Mouse (Mus musculus): ENCODE measurements around the gene Man2b1. TPM values are rescaled to one million over a fixed set of nuclear protein-coding genes. Genes with fewer than 3 reads are reported as not detected.

Gene Man2b1
- polyA plus RNA-seq, 1 experiment from 2014 or later: 46.7 TPM

- H3K9me3 ChIP-seq (ENCODE audit: control insufficient read depth, low read length): no peaks in the 10 kb centered on the region
- no peak for DNase-seq (ENCODE audit: low spot score)
- no peaks in the 10 kb centered on the region for H3K4me1 ChIP-seq (replicated peaks; ENCODE audit: control insufficient read depth, insufficient read depth, low read length)
- H3K27me3 ChIP-seq (replicated peaks; ENCODE audit: control insufficient read depth, insufficient read depth, low read length): no peaks in the 10 kb centered on the region
- no peak overlapping the region for H3K4me2 ChIP-seq (ENCODE audit: low read length)
- H3K27ac ChIP-seq (ENCODE audit: low read depth): no peak overlapping the region
- 32% methylated on average over 21 of the region's 21 CpGs for WGBS
- H3K9ac ChIP-seq (ENCODE audit: low read length): no peak overlapping the region
- no peak overlapping the region for H3K4me3 ChIP-seq (ENCODE audit: low read depth, low read length)
- ATAC-seq (replicated peaks; ENCODE audit: low FRiP score, low TSS enrichment, low read depth): peak; percentile 28; the same call in 1 of the 2 replicates
- peaks cover 72% of the 10 kb centered on the region for H3K36me3 ChIP-seq (ENCODE audit: control insufficient read depth, insufficient read depth, low read length)
These were observed 8.5 kb downstream of the Man2b1 start for GRCm38 (mm10) chr8:85091526-85092090.

GRCm38 (mm10) chr8:85095051-85095450 is 12.0 kb downstream of the Man2b1 start:
- WGBS: 94% methylated on average over 13 of the region's 13 CpGs
- peaks cover 69% of the 10 kb centered on the region for H3K36me3 ChIP-seq (ENCODE audit: control insufficient read depth, insufficient read depth, low read length)

DNA sequence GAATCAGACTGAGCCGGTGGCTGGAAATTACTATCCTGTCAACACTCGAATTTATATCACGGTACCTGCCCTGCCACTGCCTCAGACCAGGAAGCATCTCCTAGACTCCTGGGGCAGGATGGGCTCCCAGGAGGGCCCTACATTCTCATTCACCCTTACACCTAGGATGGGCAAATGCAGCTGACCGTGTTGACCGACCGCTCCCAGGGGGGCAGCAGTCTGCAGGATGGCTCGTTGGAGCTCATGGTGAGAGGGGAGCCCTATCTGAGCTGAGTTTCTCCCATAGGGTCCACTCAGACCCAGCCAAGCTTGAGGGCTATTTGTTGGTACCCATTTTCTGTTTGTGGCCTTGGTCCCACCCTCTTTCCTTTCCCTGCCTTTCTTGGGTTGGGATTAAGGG is 12.5 kb downstream of the Man2b1 start:
- DNase-seq (ENCODE audit: low spot score): no peak

More at GRCm38 (mm10) chr8:85095051-85095450, 12.0 kb downstream of the Man2b1 start:
- Histone ChIP-seq H3K4me1 (replicated peaks; ENCODE audit: control insufficient read depth, insufficient read depth, low read length) (no peaks in the 10 kb centered on the region), H3K4me2 (ENCODE audit: low read length) (no peak overlapping the region), H3K9me3 (ENCODE audit: control insufficient read depth, low read length) (no peaks in the 10 kb centered on the region), H3K9ac (ENCODE audit: low read length) (no peak overlapping the region), H3K4me3 (ENCODE audit: low read depth, low read length) (no peak overlapping the region), H3K27me3 (replicated peaks; ENCODE audit: control insufficient read depth, insufficient read depth, low read length) (no peaks in the 10 kb centered on the region), H3K27ac (ENCODE audit: low read depth) (no peak overlapping the region)
- no peak for DNase-seq (ENCODE audit: low spot score)
- ATAC-seq (replicated peaks; ENCODE audit: low FRiP score, low TSS enrichment, low read depth): no peak

GRCm38 (mm10) chr8:85096196-85096595 is 13.1 kb downstream of the Man2b1 start:
- 94% methylated on average over 16 of the region's 16 CpGs for WGBS
- Histone ChIP-seq H3K27ac (ENCODE audit: low read depth) (no peak overlapping the region), H3K4me2 (ENCODE audit: low read length) (no peak overlapping the region), H3K36me3 (ENCODE audit: control insufficient read depth, insufficient read depth, low read length) (peaks cover 65% of the 10 kb centered on the region), H3K27me3 (replicated peaks; ENCODE audit: control insufficient read depth, insufficient read depth, low read length) (no peaks in the 10 kb centered on the region), H3K9me3 (ENCODE audit: control insufficient read depth, low read length) (no peaks in the 10 kb centered on the region), H3K4me1 (replicated peaks; ENCODE audit: control insufficient read depth, insufficient read depth, low read length) (no peaks in the 10 kb centered on the region), H3K9ac (ENCODE audit: low read length) (no peak overlapping the region), H3K4me3 (ENCODE audit: low read depth, low read length) (no peak overlapping the region)
- ATAC-seq (replicated peaks; ENCODE audit: low FRiP score, low TSS enrichment, low read depth): no peak
- DNase-seq (ENCODE audit: low spot score): no peak

More for the DNA sequence above, 12.5 kb downstream of the Man2b1 start:
- H3K4me2 ChIP-seq (ENCODE audit: low read length): no peak overlapping the region
- WGBS: 93% methylated on average over 7 of the region's 7 CpGs
- H3K9me3 ChIP-seq (ENCODE audit: control insufficient read depth, low read length): no peaks in the 10 kb centered on the region
- H3K36me3 ChIP-seq (ENCODE audit: control insufficient read depth, insufficient read depth, low read length): peaks cover 69% of the 10 kb centered on the region
- H3K4me3 ChIP-seq (ENCODE audit: low read depth, low read length): no peak overlapping the region
- no peaks in the 10 kb centered on the region for H3K4me1 ChIP-seq (replicated peaks; ENCODE audit: control insufficient read depth, insufficient read depth, low read length)
- no peak overlapping the region for H3K27ac ChIP-seq (ENCODE audit: low read depth)
- no peaks in the 10 kb centered on the region for H3K27me3 ChIP-seq (replicated peaks; ENCODE audit: control insufficient read depth, insufficient read depth, low read length)
- no peak overlapping the region for H3K9ac ChIP-seq (ENCODE audit: low read length)
- ATAC-seq (replicated peaks; ENCODE audit: low FRiP score, low TSS enrichment, low read depth): no peak

- DNase-seq (ENCODE audit: low spot score) (no peak), ATAC-seq (replicated peaks; ENCODE audit: low FRiP score, low TSS enrichment, low read depth) (no peak)
- no peaks in the 10 kb centered on the region for H3K9me3 ChIP-seq (ENCODE audit: control insufficient read depth, low read length)
- no peaks in the 10 kb centered on the region for H3K27me3 ChIP-seq (replicated peaks; ENCODE audit: control insufficient read depth, insufficient read depth, low read length)
- H3K4me3 ChIP-seq (ENCODE audit: low read depth, low read length): no peak overlapping the region
- WGBS: 86% methylated on average over 4 of the region's 4 CpGs
- H3K27ac ChIP-seq (ENCODE audit: low read depth): no peak overlapping the region
- H3K9ac ChIP-seq (ENCODE audit: low read length): no peak overlapping the region
- no peak overlapping the region for H3K4me2 ChIP-seq (ENCODE audit: low read length)
- peaks cover 63% of the 10 kb centered on the region for H3K36me3 ChIP-seq (ENCODE audit: control insufficient read depth, insufficient read depth, low read length)
- no peaks in the 10 kb centered on the region for H3K4me1 ChIP-seq (replicated peaks; ENCODE audit: control insufficient read depth, insufficient read depth, low read length)
These were observed 13.8 kb downstream of the Man2b1 start for GRCm38 (mm10) chr8:85096850-85097249.

DNA sequence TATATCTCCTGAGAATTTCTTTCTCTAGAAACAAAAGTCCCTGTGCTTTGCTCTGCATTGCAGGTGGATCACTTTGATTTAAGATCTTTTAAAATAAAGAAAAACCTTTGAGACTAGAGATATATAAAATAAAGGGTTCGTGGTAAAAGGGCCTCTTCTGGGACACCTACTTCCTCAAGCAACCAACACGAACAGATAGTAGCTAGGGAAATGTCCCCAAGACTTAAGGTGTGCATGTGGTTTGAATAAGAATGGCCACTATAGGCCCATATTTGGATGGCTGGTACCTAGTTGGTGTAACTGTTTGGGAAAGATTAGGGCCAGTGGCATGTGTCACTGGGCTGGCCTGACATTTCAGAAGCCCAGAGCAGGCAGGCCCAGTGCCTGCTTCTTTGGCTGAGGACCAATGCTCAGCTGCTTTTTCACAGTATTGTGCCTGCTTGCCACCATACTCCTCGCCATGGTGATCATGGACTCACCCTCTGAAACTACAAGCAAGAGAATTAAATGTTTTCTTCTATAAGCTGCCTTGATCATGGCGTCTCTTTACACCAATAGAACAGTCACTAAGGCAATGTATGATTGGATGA is 17.1 kb downstream of the Man2b1 start:
- DNase-seq (ENCODE audit: low spot score) (no peak), ATAC-seq (replicated peaks; ENCODE audit: low FRiP score, low TSS enrichment, low read depth) (no peak)
- no peak overlapping the region for H3K9ac ChIP-seq (ENCODE audit: low read length)
- no peaks in the 10 kb centered on the region for H3K27me3 ChIP-seq (replicated peaks; ENCODE audit: control insufficient read depth, insufficient read depth, low read length)
- no peaks in the 10 kb centered on the region for H3K4me1 ChIP-seq (replicated peaks; ENCODE audit: control insufficient read depth, insufficient read depth, low read length)
- no peak overlapping the region for H3K27ac ChIP-seq (ENCODE audit: low read depth)
- H3K9me3 ChIP-seq (ENCODE audit: control insufficient read depth, low read length): no peaks in the 10 kb centered on the region
- H3K36me3 ChIP-seq (ENCODE audit: control insufficient read depth, insufficient read depth, low read length): peaks cover 38% of the 10 kb centered on the region
- WGBS: 84% methylated on average over 4 of the region's 4 CpGs
- H3K4me3 ChIP-seq (ENCODE audit: low read depth, low read length): no peak overlapping the region
- no peak overlapping the region for H3K4me2 ChIP-seq (ENCODE audit: low read length)

DNA sequence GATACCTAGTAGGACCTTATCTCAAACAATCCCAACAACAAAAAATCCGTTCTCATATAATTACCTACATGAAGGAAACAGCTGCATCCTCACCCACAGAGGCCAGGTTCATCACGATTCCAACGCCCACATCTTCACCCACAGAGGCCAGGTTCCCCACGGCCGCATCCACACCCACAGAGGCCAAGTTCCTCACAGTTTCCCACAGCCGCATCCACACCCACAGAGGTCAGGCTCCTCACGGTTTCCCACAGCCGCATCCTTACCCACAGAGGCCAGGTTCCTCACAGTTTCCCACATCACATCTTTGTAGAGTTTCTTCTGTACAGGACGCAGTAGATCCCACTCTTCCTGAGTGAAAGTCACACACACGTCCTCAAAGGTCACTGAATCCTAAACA is 30.2 kb downstream of the Man2b1 start:
- 92% methylated on average over 10 of the region's 10 CpGs for WGBS
- H3K36me3 ChIP-seq (ENCODE audit: control insufficient read depth, insufficient read depth, low read length): peaks cover 31% of the 10 kb centered on the region
- ATAC-seq (replicated peaks; ENCODE audit: low FRiP score, low TSS enrichment, low read depth) (no peak), DNase-seq (ENCODE audit: low spot score) (no peak)
- H3K4me3 ChIP-seq (ENCODE audit: low read depth, low read length): no peak overlapping the region
- H3K9ac ChIP-seq (ENCODE audit: low read length): no peak overlapping the region
- H3K4me1 ChIP-seq (replicated peaks; ENCODE audit: control insufficient read depth, insufficient read depth, low read length): no peaks in the 10 kb centered on the region
- H3K4me2 ChIP-seq (ENCODE audit: low read length): no peak overlapping the region
- H3K27ac ChIP-seq (ENCODE audit: low read depth): no peak overlapping the region
- peaks cover 7% of the 10 kb centered on the region; the same call in 1 of the 2 replicates for H3K9me3 ChIP-seq (ENCODE audit: control insufficient read depth, low read length)
- H3K27me3 ChIP-seq (replicated peaks; ENCODE audit: control insufficient read depth, insufficient read depth, low read length): no peaks in the 10 kb centered on the region

DNA sequence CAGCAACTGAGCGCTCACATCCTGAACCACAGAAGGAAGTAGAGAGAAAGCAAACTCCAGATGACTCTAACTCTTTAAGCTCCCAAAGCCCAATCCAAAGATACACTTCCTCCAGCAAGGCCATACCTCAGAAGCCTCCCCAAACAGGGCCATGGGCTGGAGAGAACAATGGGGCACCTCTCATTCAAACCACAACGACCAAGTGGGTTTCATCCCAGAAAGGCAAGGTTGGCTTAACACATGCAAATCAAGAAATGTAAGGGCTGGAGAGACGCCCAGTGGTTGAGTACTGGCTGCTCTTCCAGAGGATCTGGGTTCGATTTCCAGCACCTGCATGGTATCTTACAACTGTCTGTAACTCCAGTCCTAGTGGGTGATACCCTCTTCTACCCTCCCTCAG is 32.4 kb downstream of the Man2b1 start:
- H3K27me3 ChIP-seq (replicated peaks; ENCODE audit: control insufficient read depth, insufficient read depth, low read length): no peaks in the 10 kb centered on the region
- H3K36me3 ChIP-seq (ENCODE audit: control insufficient read depth, insufficient read depth, low read length): peaks cover 15% of the 10 kb centered on the region
- ATAC-seq (replicated peaks; ENCODE audit: low FRiP score, low TSS enrichment, low read depth) (no peak), DNase-seq (ENCODE audit: low spot score) (no peak)
- WGBS: 82% methylated on average over 4 of the region's 4 CpGs
- H3K9me3 ChIP-seq (ENCODE audit: control insufficient read depth, low read length): peaks cover 7% of the 10 kb centered on the region; the same call in 1 of the 2 replicates
- H3K4me3 ChIP-seq (ENCODE audit: low read depth, low read length): no peak overlapping the region
- no peak overlapping the region for H3K4me2 ChIP-seq (ENCODE audit: low read length)
- H3K9ac ChIP-seq (ENCODE audit: low read length): no peak overlapping the region
- H3K27ac ChIP-seq (ENCODE audit: low read depth): no peak overlapping the region
- H3K4me1 ChIP-seq (replicated peaks; ENCODE audit: control insufficient read depth, insufficient read depth, low read length): no peaks in the 10 kb centered on the region

GRCm38 (mm10) chr8:85116984-85117383 is 33.9 kb downstream of the Man2b1 start:
- Histone ChIP-seq H3K4me3 (ENCODE audit: low read depth, low read length) (no peak overlapping the region), H3K36me3 (ENCODE audit: control insufficient read depth, insufficient read depth, low read length) (0 out of 2 replicates have a peak, but pooled peaks cover under 1% of the 10 kb centered on the region), H3K9ac (ENCODE audit: low read length) (no peak overlapping the region), H3K9me3 (ENCODE audit: control insufficient read depth, low read length) (0 out of 2 replicates have a peak, but pooled peaks cover 3% of the 10 kb centered on the region), H3K27ac (ENCODE audit: low read depth) (no peak overlapping the region), H3K27me3 (replicated peaks; ENCODE audit: control insufficient read depth, insufficient read depth, low read length) (no peaks in the 10 kb centered on the region), H3K4me1 (replicated peaks; ENCODE audit: control insufficient read depth, insufficient read depth, low read length) (no peaks in the 10 kb centered on the region), H3K4me2 (ENCODE audit: low read length) (no peak overlapping the region)
- 54% methylated on average over 7 of the region's 7 CpGs for WGBS
- no peak for ATAC-seq (replicated peaks; ENCODE audit: low FRiP score, low TSS enrichment, low read depth)
- no peak for DNase-seq (ENCODE audit: low spot score)
